In genomic region chr15:78189636-78190035, GRCm38 (mm10) we compare ENCODE assay signal across 22 mouse cellular contexts. TPM values are rescaled to one million over a fixed set of nuclear protein-coding genes. Genes with fewer than 3 reads are reported as not detected.
DNase-seq lines count a peak whose midpoint lies in the region; ATAC-seq lines count a peak whose summit lies in the region.
"Had no signal": no experiment of that assay in that cellular context is flagged by ENCODE, and none has a peak within 500 bp of the region (broad histone marks: within the 10 kb centered on the region; RNA-seq: fewer than 3 reads in every experiment).

No protein-coding gene starts in this region.

- H3K36me3 ChIP-seq in midbrain, embryonic 11.5 days (ENCODE audit: control insufficient read depth, insufficient read depth, low read length), result no peaks in the 10 kb centered on the region
- no peaks in the 10 kb centered on the region for H3K36me3 ChIP-seq in midbrain, embryonic 16.5 days (ENCODE audit: control insufficient read depth, insufficient read depth, low read length)
- H3K36me3 ChIP-seq: embryonic facial prominence, embryonic 10.5 days; embryonic facial prominence, embryonic 12.5 days; forebrain, embryonic 15.5 days; G1E had no signal

- no peaks in the 10 kb centered on the region for H3K9me3 ChIP-seq in midbrain, embryonic 11.5 days (ENCODE audit: control insufficient read depth, low read length)
- H3K9me3 ChIP-seq in midbrain, embryonic 16.5 days (replicated peaks; ENCODE audit: control insufficient read depth, low read length, poor library complexity, severe bottlenecking), result no peaks in the 10 kb centered on the region
- H3K9me3 ChIP-seq: embryonic facial prominence, embryonic 10.5 days; embryonic facial prominence, embryonic 12.5 days; forebrain, embryonic 13.5 days; forebrain, embryonic 15.5 days; G1E had no signal

- no peaks in the 10 kb centered on the region for H3K4me1 ChIP-seq in midbrain, embryonic 11.5 days (ENCODE audit: control insufficient read depth, insufficient read depth, low read length)
- no peaks in the 10 kb centered on the region for H3K4me1 ChIP-seq in midbrain, embryonic 16.5 days (ENCODE audit: control insufficient read depth, insufficient read depth, low read length)
- H3K4me1 ChIP-seq: embryonic facial prominence, embryonic 12.5 days; forebrain, embryonic 15.5 days had no signal

- 90% methylated on average over 7 of the region's 7 CpGs for WGBS in midbrain, embryonic 11.5 days
- WGBS in midbrain, embryonic 16.5 days, result 94% methylated on average over 7 of the region's 7 CpGs

- H3K4me2 ChIP-seq in midbrain, embryonic 11.5 days, result no peak overlapping the region
- no peak overlapping the region for H3K4me2 ChIP-seq in midbrain, embryonic 16.5 days (ENCODE audit: low read length)
- H3K4me2 ChIP-seq: embryonic facial prominence, embryonic 12.5 days; forebrain, embryonic 13.5 days; forebrain, embryonic 15.5 days had no signal

- peak; percentile 8 for DNase-seq in midbrain, embryonic 11.5 days (ENCODE audit: low spot score, missing footprints)
- no peak for DNase-seq in layer of hippocampus, adult 18-20 months (ENCODE audit: low spot score in 2 of 2)
- DNase-seq: adrenal gland, adult 8-10 months; adrenal gland, postnatal 14 days; adrenal gland, postnatal 36 days; cerebellum, adult 11-12 months; cerebellum, adult 2 months; cerebellum, adult 9-10 months; cerebellum, postnatal 10 days; cerebellum, postnatal 25 days; forebrain, postnatal 0 days had no signal

- ATAC-seq in midbrain, embryonic 11.5 days (ENCODE audit: low FRiP score), result no peak
- ATAC-seq in midbrain, embryonic 16.5 days, result no peak
- ATAC-seq in megakaryocyte-erythroid progenitor cell, adult 5-6 weeks (replicated peaks; ENCODE audit: low FRiP score, low TSS enrichment, poor library complexity, severe bottlenecking), result 0 out of 2 replicates have a peak, but pooled peaks have one; percentile 18
- ATAC-seq in frontal cortex, adult (ENCODE audit: low TSS enrichment), result no peak
- ATAC-seq: activated CD4-positive, CD25-positive, alpha-beta regulatory T cell, adult 4 months; forebrain, embryonic 13.5 days; forebrain, embryonic 15.5 days; forebrain, postnatal 0 days; Patski had no signal

- no peak overlapping the region for H3K9ac ChIP-seq in midbrain, embryonic 11.5 days (ENCODE audit: low read length)
- H3K9ac ChIP-seq in midbrain, embryonic 16.5 days (ENCODE audit: low read depth, low read length), result no peak overlapping the region
- H3K9ac ChIP-seq: embryonic facial prominence, embryonic 12.5 days; forebrain, embryonic 13.5 days; forebrain, embryonic 15.5 days; forebrain, postnatal 0 days had no signal

- no peak overlapping the region for H3K4me3 ChIP-seq in midbrain, embryonic 11.5 days (ENCODE audit: low read depth, low read length)
- H3K4me3 ChIP-seq in midbrain, embryonic 16.5 days (ENCODE audit: low read depth, low read length), result no peak overlapping the region
- H3K4me3 ChIP-seq: embryonic facial prominence, embryonic 10.5 days; embryonic facial prominence, embryonic 12.5 days; forebrain, embryonic 13.5 days; forebrain, embryonic 15.5 days had no signal

- no peak overlapping the region for H3K27ac ChIP-seq in midbrain, embryonic 11.5 days (ENCODE audit: low read depth, low read length)
- no peak overlapping the region for H3K27ac ChIP-seq in midbrain, embryonic 16.5 days (ENCODE audit: low read length)
- H3K27ac ChIP-seq: embryonic facial prominence, embryonic 10.5 days; embryonic facial prominence, embryonic 12.5 days; forebrain, embryonic 13.5 days; forebrain, embryonic 15.5 days had no signal

- no peaks in the 10 kb centered on the region for H3K27me3 ChIP-seq in midbrain, embryonic 11.5 days (ENCODE audit: control insufficient read depth, insufficient read depth, low read length)
- no peaks in the 10 kb centered on the region for H3K27me3 ChIP-seq in midbrain, embryonic 16.5 days (ENCODE audit: control insufficient read depth, insufficient read depth, low read depth, low read length)
- H3K27me3 ChIP-seq: embryonic facial prominence, embryonic 12.5 days; forebrain, embryonic 13.5 days; forebrain, embryonic 15.5 days had no signal

RNA-seq across cellular contexts. Expression of gene Ift27, which starts 15.7 kb away (rescaled TPM):
- 138 and 148 TPM in 2 replicates for polyA plus RNA-seq in midbrain, embryonic 11.5 days (2014; fragmentation: Nextera tagmentation; extraction: Ambion mirVana)
- polyA plus RNA-seq in midbrain, embryonic 16.5 days (2015; fragmentation: Nextera tagmentation; extraction: Ambion mirVana), result 90.0 and 104 TPM in 2 replicates
- 50.0 and 53.9 TPM in 2 replicates for total RNA-seq in megakaryocyte-erythroid progenitor cell, adult 5-6 weeks (2014; fragmentation: Nextera tagmentation)
- total RNA-seq in megakaryocyte-erythroid progenitor cell, adult 5-6 weeks (2017), result 4.7 and 14.0 TPM in 2 replicates
- total RNA-seq in layer of hippocampus, adult 18-20 months (2021), result 10 to 100 TPM; 19.5 to 21.8 TPM

RNA-seq across cellular contexts. Expression of gene Pvalb, which starts 16.6 kb away (rescaled TPM):
- polyA plus RNA-seq in midbrain, embryonic 11.5 days (2014; fragmentation: Nextera tagmentation; extraction: Ambion mirVana), result not detected in 2 replicates
- polyA plus RNA-seq in midbrain, embryonic 16.5 days (2015; fragmentation: Nextera tagmentation; extraction: Ambion mirVana), result 1.3 and 1.8 TPM in 2 replicates
- not detected in 2 replicates for total RNA-seq in megakaryocyte-erythroid progenitor cell, adult 5-6 weeks (2014; fragmentation: Nextera tagmentation)
- total RNA-seq in megakaryocyte-erythroid progenitor cell, adult 5-6 weeks (2017), result not detected in 2 replicates
- 10 to 100 TPM; 61.3 to 62.5 TPM for total RNA-seq in layer of hippocampus, adult 18-20 months (2021)
- total RNA-seq: adrenal gland, adult 8-10 months; adrenal gland, postnatal 14 days; adrenal gland, postnatal 36 days; G1E had no signal
- polyA plus RNA-seq: activated CD4-positive, CD25-positive, alpha-beta regulatory T cell, adult 4 months; embryonic facial prominence, embryonic 10.5 days; forebrain, embryonic 11.5 days; forebrain, embryonic 13.5 days; forebrain, embryonic 15.5 days; G1E; Patski had no signal

RNA-seq across cellular contexts. Expression of gene Ncf4, which starts 55.0 kb away (rescaled TPM):
- polyA plus RNA-seq in midbrain, embryonic 11.5 days (2014; fragmentation: Nextera tagmentation; extraction: Ambion mirVana), result 6.9 and 7.9 TPM in 2 replicates
- 0.54 and 1.6 TPM in 2 replicates for polyA plus RNA-seq in midbrain, embryonic 16.5 days (2015; fragmentation: Nextera tagmentation; extraction: Ambion mirVana)
- 2.9 and 6.6 TPM in 2 replicates for total RNA-seq in megakaryocyte-erythroid progenitor cell, adult 5-6 weeks (2014; fragmentation: Nextera tagmentation)
- 4.8 TPM in 2 replicates for total RNA-seq in megakaryocyte-erythroid progenitor cell, adult 5-6 weeks (2017)
- total RNA-seq in layer of hippocampus, adult 18-20 months (2021), result 1 to 10 TPM; 1.1 to 1.8 TPM

Comparison
In these comparisons a context has a peak if more than half of its experiments do, and no peak if none do; other contexts are left out.
1. RNA of gene Pvalb, which starts 16.6 kb away (total RNA-seq): 61.3 to 62.5 TPM in layer of hippocampus, adult 18-20 months; not detected in megakaryocyte-erythroid progenitor cell, adult 5-6 weeks; every median in the first group is over 10 times any median in the second.